Mouse (Mus musculus) hindbrain, embryonic 13.5 days (tissue): Measurements from ENCODE around the gene Gapdh. TPM values are rescaled to one million over a fixed set of nuclear protein-coding genes. Genes with fewer than 3 reads are reported as not detected.
"Not testable (repeated sequence)": the region's sequence is repeated elsewhere in the genome, so short reads cannot be mapped to it uniquely, and the experiment has no call there.

ENCODE experiments used
- ATAC-seq: fragments of 200-750 bp; cut with Nextera tagmentation; 2 replicates; pipeline ENCODE4 v1.8.0; 2017; ENCODE audit warnings: moderate TSS enrichment; ENCODE audit not compliant: low FRiP score
- H3K27ac ChIP-seq: fragments of 300-500 bp; sonication (generic); 2 replicates; pipeline ENCODE4 v1.5.1; 2015; ENCODE audit warnings: inconsistent platforms, mild to moderate bottlenecking, moderate library complexity
- H3K27me3 ChIP-seq: fragments of 300-500 bp; sonication (generic); 2 replicates; pipeline ENCODE4 v1.6.1; 2015; ENCODE audit warnings: mild to moderate bottlenecking, inconsistent platforms
- H3K36me3 ChIP-seq: fragments of 300-500 bp; sonication (generic); 2 replicates; pipeline ENCODE4 v1.6.1; 2015; ENCODE audit warnings: mild to moderate bottlenecking, inconsistent platforms
- H3K4me1 ChIP-seq: fragments of 300-500 bp; sonication (generic); replicated peaks from 2 replicates; pipeline ENCODE4 v1.6.1; 2015; ENCODE audit warnings: inconsistent platforms
- H3K4me2 ChIP-seq: fragments of 300-500 bp; sonication (generic); 2 replicates; pipeline ENCODE4 v1.6.1; 2015; ENCODE audit warnings: inconsistent platforms, mild to moderate bottlenecking, moderate library complexity
- H3K4me3 ChIP-seq: fragments of 300-500 bp; sonication (generic); 2 replicates; pipeline ENCODE4 v1.5.1; 2015; ENCODE audit warnings: mild to moderate bottlenecking, inconsistent platforms
- H3K9ac ChIP-seq: fragments of 300-500 bp; sonication (generic); 2 replicates; pipeline ENCODE4 v1.6.1; 2015; ENCODE audit warnings: mild to moderate bottlenecking, inconsistent platforms
- H3K9me3 ChIP-seq: fragments of 300-500 bp; sonication (generic); 2 replicates; pipeline ENCODE4 v1.6.1; 2016; ENCODE audit warnings: inconsistent platforms
- WGBS: fragments of 180-500 bp; shearing (Covaris S2); methylation state at CpG from one replicate; pipeline ENCODE4 v1.1.7; 2015; 5-methylcytosine and 5-hydroxymethylcytosine counted together
- polyA plus RNA-seq: library from polyadenylated mRNA; unstranded; fragments of >200 nt; fragmentation: Nextera tagmentation; extraction: Ambion mirVana; gene quantifications from 2 replicates; pipeline ENCODE4 v1.2.1, GENCODE M21; 2015

The Gapdh gene
- polyA plus RNA-seq, 1 experiment from 2014 or later = 1,320 TPM

DNA sequence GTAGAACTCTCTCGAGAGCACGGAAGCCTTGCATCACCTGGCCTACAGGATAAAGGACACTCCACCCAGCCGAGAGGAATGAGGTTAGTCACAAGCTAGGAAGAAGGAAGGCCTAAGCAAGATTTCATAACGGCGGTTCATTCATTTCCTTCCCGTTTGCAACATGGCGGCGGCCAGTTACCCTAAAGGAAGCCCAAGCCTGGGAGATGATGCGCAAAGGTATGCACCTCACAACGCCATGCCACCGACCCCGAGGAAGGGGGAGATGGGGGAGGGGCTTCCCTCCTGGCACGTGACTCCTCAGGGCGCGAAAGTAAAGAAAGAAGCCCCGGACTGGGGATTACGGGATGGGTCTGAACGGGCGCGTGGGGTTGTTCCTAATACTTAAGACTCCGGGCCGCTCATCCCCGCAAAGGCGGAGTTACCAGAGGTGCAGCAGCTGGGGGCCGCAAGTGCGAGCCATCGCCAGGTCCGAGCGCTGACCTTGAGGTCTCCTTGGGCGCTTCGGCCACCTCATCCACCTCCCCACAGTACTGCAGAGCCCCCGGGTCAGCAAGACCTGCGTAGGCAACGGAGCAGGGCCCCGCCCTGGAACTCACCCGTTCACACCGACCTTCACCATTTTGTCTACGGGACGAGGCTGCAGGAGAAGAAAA is 1.5 kb downstream of the Gapdh start:
- Histone ChIP-seq H3K36me3 (peaks cover 62% of the 10 kb centered on the region), H3K4me1 (peaks cover 57% of the 10 kb centered on the region)

GRCm38 (mm10) chr6:125163801-125164657 is 2.2 kb downstream of the Gapdh start:
- Histone ChIP-seq H3K27ac (peak overlapping the region; percentile 95), H3K27me3 (no peaks in the 10 kb centered on the region), H3K9ac (peak overlapping the region; percentile 98), H3K4me3 (peak overlapping the region; percentile 98), H3K36me3 (peaks cover 62% of the 10 kb centered on the region), H3K4me2 (peak overlapping the region; percentile 97), H3K4me1 (peaks cover 57% of the 10 kb centered on the region), H3K9me3 (no peaks in the 10 kb centered on the region)
- no peak for ATAC-seq
- WGBS = 6% methylated on average over 20 of the region's 20 CpGs

More for the DNA sequence above, 1.5 kb downstream of the Gapdh start:
- Histone ChIP-seq H3K27ac (peak overlapping the region; percentile 95), H3K27me3 (no peaks in the 10 kb centered on the region), H3K4me3 (peak overlapping the region; percentile 98), H3K4me2 (peak overlapping the region; percentile 97), H3K9me3 (no peaks in the 10 kb centered on the region), H3K9ac (peak overlapping the region; percentile 98)
- peak; percentile 44 for ATAC-seq
- under 1% methylated on average over 38 of the region's 39 CpGs for WGBS

- not testable (repeated sequence) for H3K4me3 ChIP-seq, ATAC-seq, H3K27ac ChIP-seq, H3K27me3 ChIP-seq, H3K9me3 ChIP-seq, H3K4me2 ChIP-seq, H3K9ac ChIP-seq
- H3K36me3 ChIP-seq = peaks cover 59% of the 10 kb centered on the region
- peaks cover 58% of the 10 kb centered on the region for H3K4me1 ChIP-seq
- WGBS = 70% methylated on average over 13 of the region's 16 CpGs
These were observed 3.5 kb downstream of the Gapdh start for GRCm38 (mm10) chr6:125162615-125163305.

DNA sequence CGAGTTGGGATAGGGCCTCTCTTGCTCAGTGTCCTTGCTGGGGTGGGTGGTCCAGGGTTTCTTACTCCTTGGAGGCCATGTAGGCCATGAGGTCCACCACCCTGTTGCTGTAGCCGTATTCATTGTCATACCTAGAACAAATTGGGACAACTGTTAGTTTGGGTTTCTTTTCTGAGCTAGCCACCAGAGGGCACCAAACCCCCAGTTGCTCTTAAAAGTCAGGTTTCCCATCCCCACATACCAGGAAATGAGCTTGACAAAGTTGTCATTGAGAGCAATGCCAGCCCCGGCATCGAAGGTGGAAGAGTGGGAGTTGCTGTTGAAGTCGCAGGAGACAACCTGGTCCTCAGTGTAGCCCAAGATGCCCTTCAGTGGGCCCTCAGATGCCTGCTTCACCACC is 4.3 kb downstream of the Gapdh start:
- H3K36me3 ChIP-seq = peaks cover 58% of the 10 kb centered on the region
- H3K27me3 ChIP-seq, H3K4me2 ChIP-seq, H3K9ac ChIP-seq, H3K9me3 ChIP-seq, H3K27ac ChIP-seq, ATAC-seq, H3K4me3 ChIP-seq: not testable (repeated sequence)
- peaks cover 58% of the 10 kb centered on the region for H3K4me1 ChIP-seq
- 20% methylated on average over 4 of the region's 5 CpGs for WGBS

GRCm38 (mm10) chr6:125160854-125161760 is 5.2 kb downstream of the Gapdh start:
- no peaks in the 10 kb centered on the region for H3K27me3 ChIP-seq
- no peak overlapping the region for H3K4me3 ChIP-seq
- 18% methylated on average over 22 of the region's 22 CpGs for WGBS
- H3K4me1 ChIP-seq = peaks cover 50% of the 10 kb centered on the region
- no peaks in the 10 kb centered on the region for H3K9me3 ChIP-seq
- peak overlapping the region; percentile 24; the same call in 1 of the 2 replicates for H3K9ac ChIP-seq
- H3K36me3 ChIP-seq = peaks cover 62% of the 10 kb centered on the region
- no peak overlapping the region for H3K27ac ChIP-seq
- no peak for ATAC-seq
- H3K4me2 ChIP-seq = no peak overlapping the region

GRCm38 (mm10) chr6:125160558-125160853 is 5.8 kb downstream of the Gapdh start:
- ATAC-seq = no peak
- H3K27me3 ChIP-seq = no peaks in the 10 kb centered on the region
- H3K36me3 ChIP-seq = peaks cover 68% of the 10 kb centered on the region
- no peaks in the 10 kb centered on the region for H3K9me3 ChIP-seq
- WGBS = 61% methylated on average over 10 of the region's 10 CpGs
- H3K4me2 ChIP-seq = no peak overlapping the region
- no peak overlapping the region; the same call in 1 of the 2 replicates for H3K9ac ChIP-seq
- no peak overlapping the region for H3K4me3 ChIP-seq
- no peak overlapping the region for H3K27ac ChIP-seq
- peaks cover 46% of the 10 kb centered on the region for H3K4me1 ChIP-seq

DNA sequence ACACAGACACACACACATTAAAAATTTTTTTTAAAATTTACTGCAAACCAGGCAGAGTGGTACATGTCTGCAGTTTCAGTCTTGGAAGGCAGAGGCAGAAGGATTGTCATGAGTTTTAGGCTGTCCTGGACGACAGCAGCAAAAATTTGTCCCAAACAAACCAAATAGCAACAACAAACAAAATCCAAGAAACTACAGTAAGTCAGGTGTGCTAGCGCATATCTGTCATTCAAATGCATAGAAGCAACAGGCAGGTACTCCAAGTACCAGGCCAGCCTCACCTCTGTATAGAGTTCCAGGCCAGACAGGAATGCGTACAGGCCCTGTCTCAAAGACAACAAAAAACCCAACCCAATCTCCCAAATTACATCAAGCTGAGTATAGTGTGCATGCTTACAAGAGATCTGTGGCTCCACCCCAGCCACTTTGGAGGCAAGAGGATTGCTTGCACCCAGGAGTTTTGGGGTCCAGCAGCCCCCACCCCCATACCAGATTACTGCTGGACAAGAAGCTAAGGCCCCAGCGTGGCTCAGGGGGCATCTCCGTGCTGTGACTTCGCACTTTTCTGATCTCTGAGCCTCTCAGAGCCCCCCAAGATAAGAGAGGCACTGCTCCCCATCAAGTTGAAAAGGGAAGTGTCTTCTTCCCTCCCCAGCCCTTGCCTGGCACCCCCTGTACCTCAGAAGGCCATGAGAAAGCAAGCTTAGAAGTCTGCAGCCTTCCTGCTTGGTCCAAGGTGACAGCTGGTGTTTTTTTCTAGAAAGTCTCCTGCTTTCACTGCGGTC is 6.3 kb downstream of the Gapdh start:
- Histone ChIP-seq H3K4me2 (no peak overlapping the region), H3K36me3 (peaks cover 72% of the 10 kb centered on the region), H3K27me3 (no peaks in the 10 kb centered on the region), H3K27ac (no peak overlapping the region), H3K9me3 (no peaks in the 10 kb centered on the region), H3K4me3 (no peak overlapping the region), H3K4me1 (peaks cover 46% of the 10 kb centered on the region), H3K9ac (peak overlapping the region; percentile 35; the same call in 1 of the 2 replicates)
- no peak for ATAC-seq
- WGBS = 83% methylated on average over 7 of the region's 7 CpGs

GRCm38 (mm10) chr6:125158944-125159492 is 7.2 kb downstream of the Gapdh start:
- H3K4me1 ChIP-seq = peaks cover 40% of the 10 kb centered on the region
- 89% methylated on average over 15 of the region's 15 CpGs for WGBS
- no peak overlapping the region for H3K4me2 ChIP-seq
- no peak for ATAC-seq
- no peak overlapping the region for H3K9ac ChIP-seq
- no peaks in the 10 kb centered on the region for H3K27me3 ChIP-seq
- H3K4me3 ChIP-seq = no peak overlapping the region
- H3K36me3 ChIP-seq = peaks cover 74% of the 10 kb centered on the region
- no peak overlapping the region for H3K27ac ChIP-seq
- H3K9me3 ChIP-seq = no peaks in the 10 kb centered on the region

- H3K36me3 ChIP-seq = peaks cover 79% of the 10 kb centered on the region
These were observed 9.2 kb downstream of the Gapdh start for GRCm38 (mm10) chr6:125156903-125157614.

DNA sequence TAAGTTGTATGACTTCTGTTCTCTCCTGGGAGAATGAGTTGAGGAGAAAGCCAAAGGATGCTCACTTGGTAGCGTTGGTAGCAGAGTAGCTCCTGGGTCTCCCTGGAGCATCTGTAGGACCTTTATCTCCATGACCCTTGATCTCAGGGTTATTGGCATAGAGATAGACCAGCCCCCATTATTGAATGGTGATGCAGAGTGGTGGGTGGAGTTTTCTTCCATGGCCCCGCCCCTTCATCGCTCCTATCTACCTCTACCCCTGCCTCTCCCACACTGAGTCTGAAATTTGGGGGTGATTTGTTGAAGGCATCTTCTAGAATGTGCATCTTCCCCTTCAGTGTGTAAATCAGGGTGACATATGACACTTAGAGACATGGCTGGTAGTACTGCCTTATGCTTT is 9.8 kb downstream of the Gapdh start:
- H3K27me3 ChIP-seq = no peaks in the 10 kb centered on the region
- H3K4me3 ChIP-seq = no peak overlapping the region
- no peak overlapping the region for H3K4me2 ChIP-seq
- H3K36me3 ChIP-seq = peaks cover 82% of the 10 kb centered on the region
- no peak for ATAC-seq
- H3K9me3 ChIP-seq = no peaks in the 10 kb centered on the region
- no peak overlapping the region for H3K27ac ChIP-seq
- H3K4me1 ChIP-seq = peaks cover 25% of the 10 kb centered on the region
- WGBS = 71% methylated on average over 3 of the region's 3 CpGs
- H3K9ac ChIP-seq = no peak overlapping the region

More at GRCm38 (mm10) chr6:125156903-125157614, 9.2 kb downstream of the Gapdh start:
- Histone ChIP-seq H3K27ac (peak overlapping the region; percentile 63), H3K4me2 (no peak overlapping the region), H3K9ac (peak overlapping the region; percentile 19; the same call in 1 of the 2 replicates), H3K27me3 (no peaks in the 10 kb centered on the region), H3K4me3 (no peak overlapping the region), H3K9me3 (no peaks in the 10 kb centered on the region), H3K4me1 (peaks cover 29% of the 10 kb centered on the region)
- 13% methylated on average over 7 of the region's 7 CpGs for WGBS
- no peak for ATAC-seq
